In genomic region chr4:103781398-103781797, GRCm38 (mm10) we compare ENCODE assay signal across 8 mouse cellular contexts.
DNase-seq lines count a peak whose midpoint lies in the region; ATAC-seq and TF ChIP-seq lines count a peak whose summit lies in the region.

No protein-coding gene starts in this region.

- DNase-seq in adrenal gland, postnatal 14 days: peak; percentile 29
- no peak for DNase-seq in adrenal gland, adult 8-10 months
- peak; percentile 16 for DNase-seq in stomach, postnatal 0 days (ENCODE audit: low spot score)
- DNase-seq in natural killer cell, adult 2 months (ENCODE audit: low spot score in 2 of 2): no peak
- DNase-seq in right cerebral cortex, postnatal 25 days: no peak

- TF ChIP-seq CTCF in stomach, postnatal 0 days (IDR thresholded peaks at IDR 0.05; ENCODE audit: low read depth): no peak

- H3K27me3 ChIP-seq in megakaryocyte, embryonic 14.5 days (replicated peaks): no peaks in the 10 kb centered on the region
- H3K27me3 ChIP-seq in kidney, embryonic 16.5 days (ENCODE audit: insufficient read depth, low read length): no peaks in the 10 kb centered on the region
- H3K27me3 ChIP-seq in stomach, postnatal 0 days (ENCODE audit: control insufficient read depth, insufficient read depth, low read length): no peaks in the 10 kb centered on the region

- TF ChIP-seq EP300 in stomach, postnatal 0 days (optimal IDR thresholded peaks at IDR 0.05): no peak

- H3K9ac ChIP-seq in kidney, embryonic 16.5 days (replicated peaks; ENCODE audit: low read length): no peak overlapping the region
- H3K9ac ChIP-seq in stomach, postnatal 0 days (ENCODE audit: low read length): no peak overlapping the region

- no peak for ATAC-seq in megakaryocyte, adult 5-6 weeks (ENCODE audit: poor library complexity, severe bottlenecking)
- peak; percentile 78; the same call in 1 of the 2 replicates for ATAC-seq in kidney, embryonic 16.5 days (ENCODE audit: low FRiP score, low TSS enrichment)
- peak; percentile 47; the same call in 1 of the 2 replicates for ATAC-seq in stomach, postnatal 0 days (ENCODE audit: low FRiP score, low TSS enrichment)

- no peak overlapping the region for H3K4me2 ChIP-seq in kidney, embryonic 16.5 days (replicated peaks; ENCODE audit: low read depth, low read length)
- H3K4me2 ChIP-seq in stomach, postnatal 0 days (replicated peaks; ENCODE audit: low read depth): no peak overlapping the region

- H3K36me3 ChIP-seq in megakaryocyte, embryonic 14.5 days (replicated peaks; ENCODE audit: low read length): no peaks in the 10 kb centered on the region
- H3K36me3 ChIP-seq in kidney, embryonic 16.5 days (ENCODE audit: insufficient read depth, low read length): no peaks in the 10 kb centered on the region
- no peaks in the 10 kb centered on the region for H3K36me3 ChIP-seq in stomach, postnatal 0 days (ENCODE audit: control insufficient read depth, insufficient read depth, low read length)

- peaks cover 37% of the 10 kb centered on the region for H3K9me3 ChIP-seq in megakaryocyte, embryonic 14.5 days
- no peaks in the 10 kb centered on the region for H3K9me3 ChIP-seq in kidney, embryonic 16.5 days (ENCODE audit: low read length)
- no peaks in the 10 kb centered on the region for H3K9me3 ChIP-seq in stomach, postnatal 0 days (ENCODE audit: control insufficient read depth, low read length)

- WGBS in kidney, embryonic 16.5 days: 48% methylated on average over 4 of the region's 4 CpGs
- 44% methylated on average over 4 of the region's 4 CpGs for WGBS in stomach, postnatal 0 days

- H3K4me1 ChIP-seq in megakaryocyte, embryonic 14.5 days: no peaks in the 10 kb centered on the region
- no peaks in the 10 kb centered on the region for H3K4me1 ChIP-seq in kidney, embryonic 16.5 days (ENCODE audit: insufficient read depth, low read length)
- H3K4me1 ChIP-seq in stomach, postnatal 0 days (replicated peaks; ENCODE audit: control insufficient read depth, insufficient read depth): no peaks in the 10 kb centered on the region

- H3K27ac ChIP-seq in kidney, embryonic 16.5 days (ENCODE audit: low read length): no peak overlapping the region
- no peak overlapping the region for H3K27ac ChIP-seq in stomach, postnatal 0 days (replicated peaks)

- peak overlapping the region; percentile 28 for H3K4me3 ChIP-seq in megakaryocyte, embryonic 14.5 days (replicated peaks)
- no peak overlapping the region for H3K4me3 ChIP-seq in kidney, embryonic 16.5 days (ENCODE audit: low read length)
- no peak overlapping the region for H3K4me3 ChIP-seq in stomach, postnatal 0 days (ENCODE audit: low read depth, low read length)

Comparison
In these comparisons a context has a peak if more than half of its experiments do, and no peak if none do; other contexts are left out.
1. DNase-seq: peak in adrenal gland, postnatal 14 days (single experiment) and stomach, postnatal 0 days (single experiment); none in adrenal gland, adult 8-10 months (single experiment), natural killer cell, adult 2 months (0 of 2) and right cerebral cortex, postnatal 25 days (single experiment).